In the genomic region with DNA sequence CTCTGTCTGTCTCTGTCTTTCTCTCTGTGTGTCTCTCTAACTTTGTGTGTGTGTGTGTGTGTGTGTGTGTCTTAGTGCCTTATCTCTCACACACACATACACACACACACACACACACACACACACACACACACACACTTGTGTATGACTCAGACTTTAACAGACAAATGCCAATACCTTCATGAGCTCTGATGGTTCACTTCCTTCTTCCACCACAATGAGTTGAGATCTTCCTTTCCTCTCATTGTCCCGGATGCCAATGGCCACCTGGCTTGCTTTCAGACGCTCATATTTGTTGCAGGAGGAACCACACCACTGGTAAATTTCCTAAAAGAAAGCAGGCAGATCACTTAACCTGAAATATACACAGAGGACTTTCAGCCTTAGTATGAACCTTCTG, we compare ENCODE assay signal across 34 mouse cellular contexts. TPM values are rescaled to one million over a fixed set of nuclear protein-coding genes. Genes with fewer than 3 reads are reported as not detected.
"Had no signal": no experiment of that assay in that cellular context is flagged by ENCODE, and none has a peak within 500 bp of the region (broad histone marks: within the 10 kb centered on the region; RNA-seq: fewer than 3 reads in every experiment).

No protein-coding gene starts in this region.

- H3K4me3 ChIP-seq: limb, embryonic 10.5 days; limb, embryonic 12.5 days; limb, embryonic 13.5 days; limb, embryonic 15.5 days; liver, embryonic 12.5 days; liver, embryonic 13.5 days; liver, embryonic 15.5 days; lung, embryonic 15.5 days; megakaryocyte, embryonic 14.5 days; midbrain, embryonic 10.5 days; midbrain, embryonic 12.5 days; midbrain, embryonic 13.5 days; midbrain, embryonic 15.5 days; myocyte; neural tube, embryonic 12.5 days; neural tube, embryonic 13.5 days had no signal

- DNase-seq: left cerebral cortex, postnatal 4 days; liver; liver, embryonic 13.5 days; liver, postnatal 0 days; lung, adult 18-20 months; lung, adult 2 months; lung, embryonic 14.5 days; lung, postnatal 10 days; lung, postnatal 14 days; lung, postnatal 36 days; lung, postnatal 4 days had no signal

- H3K9me3 ChIP-seq: limb, embryonic 10.5 days; limb, embryonic 12.5 days; limb, embryonic 13.5 days; limb, embryonic 15.5 days; liver, embryonic 12.5 days; liver, embryonic 13.5 days; liver, embryonic 15.5 days; lung, embryonic 15.5 days; midbrain, embryonic 10.5 days; midbrain, embryonic 12.5 days; midbrain, embryonic 13.5 days; midbrain, embryonic 15.5 days; neural tube, embryonic 12.5 days; neural tube, embryonic 13.5 days had no signal

- H3K36me3 ChIP-seq: limb, embryonic 10.5 days; limb, embryonic 12.5 days; limb, embryonic 13.5 days; limb, embryonic 15.5 days; liver, embryonic 12.5 days; liver, embryonic 13.5 days; liver, embryonic 15.5 days; lung, embryonic 15.5 days; midbrain, embryonic 10.5 days; midbrain, embryonic 12.5 days; midbrain, embryonic 13.5 days; midbrain, embryonic 15.5 days; neural tube, embryonic 12.5 days; neural tube, embryonic 13.5 days had no signal

- H3K27me3 ChIP-seq: limb, embryonic 12.5 days; limb, embryonic 13.5 days; limb, embryonic 15.5 days; liver, embryonic 12.5 days; liver, embryonic 13.5 days; liver, embryonic 15.5 days; lung, embryonic 15.5 days; megakaryocyte, embryonic 14.5 days; midbrain, embryonic 12.5 days; midbrain, embryonic 13.5 days; midbrain, embryonic 15.5 days; neural tube, embryonic 12.5 days; neural tube, embryonic 13.5 days had no signal

- H3K27ac ChIP-seq: limb, embryonic 10.5 days; limb, embryonic 12.5 days; limb, embryonic 13.5 days; limb, embryonic 15.5 days; liver, embryonic 12.5 days; liver, embryonic 13.5 days; liver, embryonic 14.5 days; liver, embryonic 15.5 days; lung, embryonic 15.5 days; macrophage; midbrain, embryonic 10.5 days; midbrain, embryonic 12.5 days; midbrain, embryonic 13.5 days; midbrain, embryonic 15.5 days; neural tube, embryonic 12.5 days; neural tube, embryonic 13.5 days had no signal

- H3K4me1 ChIP-seq: limb, embryonic 10.5 days; limb, embryonic 12.5 days; limb, embryonic 13.5 days; limb, embryonic 15.5 days; liver, embryonic 12.5 days; liver, embryonic 15.5 days; lung, embryonic 15.5 days; midbrain, embryonic 10.5 days; midbrain, embryonic 12.5 days; midbrain, embryonic 13.5 days; midbrain, embryonic 15.5 days; neural tube, embryonic 12.5 days; neural tube, embryonic 13.5 days had no signal

- H3K4me2 ChIP-seq: limb, embryonic 12.5 days; limb, embryonic 13.5 days; limb, embryonic 15.5 days; liver, embryonic 11.5 days; liver, embryonic 12.5 days; liver, embryonic 13.5 days; liver, embryonic 15.5 days; lung, embryonic 14.5 days; lung, embryonic 15.5 days; midbrain, embryonic 11.5 days; midbrain, embryonic 12.5 days; midbrain, embryonic 13.5 days; midbrain, embryonic 15.5 days; neural tube, embryonic 12.5 days; neural tube, embryonic 13.5 days had no signal

- H3K9ac ChIP-seq: limb, embryonic 12.5 days; limb, embryonic 13.5 days; limb, embryonic 15.5 days; liver, embryonic 12.5 days; liver, embryonic 13.5 days; liver, embryonic 14.5 days; liver, embryonic 15.5 days; liver, postnatal 0 days; lung, embryonic 14.5 days; lung, embryonic 15.5 days; midbrain, embryonic 12.5 days; midbrain, embryonic 13.5 days; midbrain, embryonic 15.5 days; neural tube, embryonic 12.5 days; neural tube, embryonic 13.5 days had no signal

- ATAC-seq: liver, embryonic 12.5 days; liver, postnatal 0 days; lung, postnatal 0 days; midbrain, embryonic 13.5 days; midbrain, embryonic 15.5 days; midbrain, embryonic 16.5 days had no signal

RNA-seq across cellular contexts. Expression of a gene that starts 29.3 kb away (rescaled TPM):
- total RNA-seq: left cerebral cortex, postnatal 10 days; liver, adult 2 months had no signal
- polyA plus RNA-seq: midbrain, embryonic 10.5 days; midbrain, embryonic 13.5 days; midbrain, embryonic 16.5 days had no signal
